Mouse (Mus musculus): ENCODE results near the gene AI467606.

DNA sequence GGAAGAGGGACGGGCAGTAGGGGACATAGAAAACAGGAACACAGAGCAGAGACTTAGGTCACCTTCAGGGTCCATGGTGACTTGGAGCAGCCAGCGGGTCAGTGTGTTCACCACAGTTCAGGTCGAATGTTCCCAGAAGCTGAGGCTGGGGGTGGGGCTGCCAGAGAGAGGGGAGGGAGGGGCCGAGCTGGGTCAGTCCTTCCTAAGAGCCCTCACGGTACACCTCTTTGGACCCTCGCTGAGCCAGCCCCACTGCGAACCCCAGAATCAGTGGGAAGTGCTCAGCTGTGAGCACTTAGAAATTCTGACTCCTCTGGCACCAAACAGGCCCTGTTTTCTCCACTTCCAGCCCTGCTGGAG lies 30.7 kb downstream of the AI467606 start, which contains the start of gene Qprt:
- TF ChIP-seq MAFK (IDR thresholded peaks at IDR 0.05; ENCODE audit: borderline replicate concordance, low read depth, low read length) (no peak), CTCF (IDR thresholded peaks at IDR 0.05 in 2 of 3, conservative IDR thresholded peaks at IDR 0.05 in 1 of 3; ENCODE audit: control insufficient read depth in 1 of 3, insufficient read depth in 1 of 3, low read depth in 2 of 3, low read length in 3 of 3, poor library complexity in 1 of 3, severe bottlenecking in 1 of 3) (no peak), POLR2A (IDR thresholded peaks at IDR 0.05; ENCODE audit: control insufficient read depth in 1 of 2, insufficient read depth in 1 of 2, low read depth in 1 of 2, low read length in 2 of 2, poor library complexity in 1 of 2) (no peak), JUND (IDR thresholded peaks at IDR 0.05; ENCODE audit: low read depth, low read length) (no peak), TAL1 (IDR thresholded peaks at IDR 0.05; ENCODE audit: low read length) (no peak), EP300 (IDR thresholded peaks at IDR 0.05; ENCODE audit: low read depth in 1 of 2, low read length in 2 of 2) (no peak), USF1 (IDR thresholded peaks at IDR 0.05; ENCODE audit: low read depth, low read length) (no peak), MXI1 (IDR thresholded peaks at IDR 0.05; ENCODE audit: low read depth, low read length) (no peak), POLR2AphosphoS2 (IDR thresholded peaks at IDR 0.05; ENCODE audit: low read length) (no peak), HCFC1 (IDR thresholded peaks at IDR 0.05; ENCODE audit: low read depth, low read length) (no peak)

All from MEL (cell line).